Mouse (Mus musculus): ENCODE measurements at regions not wholly inside any gene's neighbourhood (a gene's known extent, or its start where the extent isn't known, plus 50 kb on each side); places are given as distances from the start of the nearest gene placed in this dataset.

DNA sequence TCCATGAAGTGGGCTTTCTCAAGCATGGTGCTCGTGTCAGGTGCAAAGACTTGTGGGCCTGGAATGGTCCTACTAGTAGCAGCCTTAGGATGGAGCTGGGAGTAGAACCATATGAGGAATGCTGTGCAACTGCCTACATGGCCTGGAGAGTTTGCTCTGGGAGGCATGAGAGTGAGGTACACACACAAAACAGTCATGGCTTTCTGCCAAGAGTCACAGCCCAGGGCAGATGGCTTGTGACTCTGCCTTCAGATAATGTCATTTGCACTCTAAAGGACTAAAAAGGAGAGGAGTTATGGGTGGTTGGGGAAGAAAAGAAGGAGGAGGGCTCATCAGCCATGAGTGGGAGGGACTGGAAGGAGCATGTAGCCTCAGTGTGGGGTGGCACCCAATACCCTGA, 263.1 kb downstream of the Cbln1 start:
- Histone ChIP-seq H3K36me3 (ENCODE audit: control insufficient read depth, insufficient read depth, low read length) (no peaks in the 10 kb centered on the region), H3K4me3 (ENCODE audit: insufficient read depth, low read depth, low read length) (no peak overlapping the region), H3K27ac (ENCODE audit: insufficient read depth, low read depth, low read length) (no peak overlapping the region), H3K4me1 (ENCODE audit: control insufficient read depth, insufficient read depth, low read length) (no peaks in the 10 kb centered on the region), H3K27me3 (replicated peaks; ENCODE audit: control insufficient read depth, insufficient read depth, low read length) (no peaks in the 10 kb centered on the region)
- WGBS = 89% methylated on average over 1 of the region's 1 CpGs
- no peak for DNase-seq
- no peak for TF ChIP-seq CTCF (conservative IDR thresholded peaks at IDR 0.05; ENCODE audit: insufficient read depth, insufficient read length, low read depth, low read length)
- no peak for TF ChIP-seq POLR2A (IDR thresholded peaks at IDR 0.05; ENCODE audit: low read depth, low read length)

DNA sequence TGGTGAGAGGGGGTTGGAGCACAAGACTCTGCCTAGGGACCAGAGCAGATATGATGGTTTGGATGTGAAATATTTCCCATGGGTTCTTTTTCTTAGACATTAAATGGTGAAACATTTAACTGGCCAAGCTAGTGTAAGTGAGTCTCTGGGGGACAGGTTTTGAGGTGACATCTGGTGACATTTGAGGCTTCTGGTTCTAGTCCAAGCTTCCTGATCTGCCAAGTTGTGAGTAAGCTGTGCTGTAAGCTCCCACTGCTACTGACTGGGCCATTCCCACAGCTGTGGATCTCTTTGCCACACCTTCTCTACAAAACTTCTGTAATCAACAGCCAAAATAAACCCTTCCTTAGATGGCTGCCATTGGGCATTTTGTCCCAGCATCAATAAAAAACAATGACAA, 264.4 kb downstream of the Cbln1 start:
- no peak for TF ChIP-seq POLR2A (IDR thresholded peaks at IDR 0.05; ENCODE audit: low read depth, low read length)
- no peak for TF ChIP-seq CTCF (conservative IDR thresholded peaks at IDR 0.05; ENCODE audit: insufficient read depth, insufficient read length, low read depth, low read length)
- Histone ChIP-seq H3K27me3 (replicated peaks; ENCODE audit: control insufficient read depth, insufficient read depth, low read length) (no peaks in the 10 kb centered on the region), H3K36me3 (ENCODE audit: control insufficient read depth, insufficient read depth, low read length) (no peaks in the 10 kb centered on the region), H3K27ac (ENCODE audit: insufficient read depth, low read depth, low read length) (no peak overlapping the region), H3K4me1 (ENCODE audit: control insufficient read depth, insufficient read depth, low read length) (no peaks in the 10 kb centered on the region), H3K4me3 (ENCODE audit: insufficient read depth, low read depth, low read length) (no peak overlapping the region)
- DNase-seq = no peak

GRCm38 (mm10) chr8:87202639-87203160, 269.7 kb downstream of the Cbln1 start:
- no peaks in the 10 kb centered on the region for H3K36me3 ChIP-seq (ENCODE audit: control insufficient read depth, insufficient read depth, low read length)
- TF ChIP-seq CTCF (conservative IDR thresholded peaks at IDR 0.05; ENCODE audit: insufficient read depth, insufficient read length, low read depth, low read length) = no peak
- no peak for TF ChIP-seq POLR2A (IDR thresholded peaks at IDR 0.05; ENCODE audit: low read depth, low read length)
- no peaks in the 10 kb centered on the region for H3K27me3 ChIP-seq (replicated peaks; ENCODE audit: control insufficient read depth, insufficient read depth, low read length)
- H3K27ac ChIP-seq (ENCODE audit: insufficient read depth, low read depth, low read length) = no peak overlapping the region
- H3K4me1 ChIP-seq (ENCODE audit: control insufficient read depth, insufficient read depth, low read length) = no peaks in the 10 kb centered on the region
- no peak for DNase-seq
- 78% methylated on average over 7 of the region's 7 CpGs for WGBS
- H3K4me3 ChIP-seq (ENCODE audit: insufficient read depth, low read depth, low read length) = no peak overlapping the region

GRCm38 (mm10) chr8:87199461-87200131, 272.8 kb downstream of the Cbln1 start:
- TF ChIP-seq CTCF (conservative IDR thresholded peaks at IDR 0.05; ENCODE audit: insufficient read depth, insufficient read length, low read depth, low read length) (no peak), POLR2A (IDR thresholded peaks at IDR 0.05; ENCODE audit: low read depth, low read length) (no peak)
- Histone ChIP-seq H3K36me3 (ENCODE audit: control insufficient read depth, insufficient read depth, low read length) (no peaks in the 10 kb centered on the region), H3K4me1 (ENCODE audit: control insufficient read depth, insufficient read depth, low read length) (no peaks in the 10 kb centered on the region), H3K4me3 (ENCODE audit: insufficient read depth, low read depth, low read length) (no peak overlapping the region), H3K27ac (ENCODE audit: insufficient read depth, low read depth, low read length) (no peak overlapping the region), H3K27me3 (replicated peaks; ENCODE audit: control insufficient read depth, insufficient read depth, low read length) (no peaks in the 10 kb centered on the region)
- 12% methylated on average over 8 of the region's 8 CpGs for WGBS
- no peak for DNase-seq

GRCm38 (mm10) chr8:87197867-87198536, 274.4 kb downstream of the Cbln1 start:
- Histone ChIP-seq H3K4me3 (ENCODE audit: insufficient read depth, low read depth, low read length) (no peak overlapping the region), H3K4me1 (ENCODE audit: control insufficient read depth, insufficient read depth, low read length) (no peaks in the 10 kb centered on the region), H3K36me3 (ENCODE audit: control insufficient read depth, insufficient read depth, low read length) (no peaks in the 10 kb centered on the region), H3K27me3 (replicated peaks; ENCODE audit: control insufficient read depth, insufficient read depth, low read length) (no peaks in the 10 kb centered on the region), H3K27ac (ENCODE audit: insufficient read depth, low read depth, low read length) (no peak overlapping the region)
- no peak for DNase-seq
- WGBS = 34% methylated on average over 8 of the region's 8 CpGs
- no peak for TF ChIP-seq CTCF (conservative IDR thresholded peaks at IDR 0.05; ENCODE audit: insufficient read depth, insufficient read length, low read depth, low read length)
- no peak for TF ChIP-seq POLR2A (IDR thresholded peaks at IDR 0.05; ENCODE audit: low read depth, low read length)

DNA sequence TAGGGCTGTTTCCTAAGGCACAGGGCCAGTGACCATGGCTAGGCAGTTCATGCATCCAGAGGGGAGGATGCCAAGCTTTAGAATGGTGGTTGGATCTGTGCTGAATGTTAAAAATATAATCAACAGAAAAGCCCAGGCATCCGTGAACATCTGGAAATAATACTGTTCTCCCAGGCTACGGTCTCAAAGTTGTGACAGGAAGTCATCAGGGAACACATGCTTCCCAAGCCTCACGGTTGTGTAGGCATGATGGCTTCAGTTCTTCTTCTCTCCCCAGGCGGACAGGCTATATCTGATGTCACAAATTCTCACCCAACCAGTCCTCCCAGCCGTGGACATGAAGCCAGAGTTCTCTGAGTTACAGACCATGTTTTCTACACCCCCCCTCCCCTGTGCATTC, 275.4 kb downstream of the Cbln1 start:
- no peaks in the 10 kb centered on the region for H3K27me3 ChIP-seq (replicated peaks; ENCODE audit: control insufficient read depth, insufficient read depth, low read length)
- TF ChIP-seq POLR2A (IDR thresholded peaks at IDR 0.05; ENCODE audit: low read depth, low read length) = no peak
- no peak for TF ChIP-seq CTCF (conservative IDR thresholded peaks at IDR 0.05; ENCODE audit: insufficient read depth, insufficient read length, low read depth, low read length)
- H3K4me3 ChIP-seq (ENCODE audit: insufficient read depth, low read depth, low read length) = no peak overlapping the region
- no peak for DNase-seq
- no peaks in the 10 kb centered on the region for H3K36me3 ChIP-seq (ENCODE audit: control insufficient read depth, insufficient read depth, low read length)
- H3K27ac ChIP-seq (ENCODE audit: insufficient read depth, low read depth, low read length) = no peak overlapping the region
- no peaks in the 10 kb centered on the region for H3K4me1 ChIP-seq (ENCODE audit: control insufficient read depth, insufficient read depth, low read length)
- WGBS = 53% methylated on average over 5 of the region's 5 CpGs

DNA sequence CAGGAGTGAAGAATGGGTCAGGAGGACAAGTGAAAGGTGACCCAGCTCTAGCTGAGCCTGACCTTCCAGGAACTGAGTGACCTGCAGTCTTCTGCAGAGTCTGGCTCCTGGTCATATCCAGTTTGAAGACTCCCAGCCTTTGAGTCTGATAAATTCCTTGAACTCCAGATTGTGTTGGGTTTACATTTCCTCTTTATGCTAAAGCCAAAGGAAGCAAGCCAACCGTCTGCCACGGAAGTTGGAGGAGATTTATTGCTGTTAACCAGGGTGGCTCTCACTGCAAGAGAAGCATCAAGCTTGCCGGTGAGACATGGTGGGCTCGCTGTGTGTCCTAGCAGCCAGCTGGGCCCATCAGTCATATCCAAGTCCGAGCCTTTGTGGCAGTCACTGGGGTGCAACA, 276.4 kb downstream of the Cbln1 start:
- Histone ChIP-seq H3K4me1 (ENCODE audit: control insufficient read depth, insufficient read depth, low read length) (no peaks in the 10 kb centered on the region), H3K27me3 (replicated peaks; ENCODE audit: control insufficient read depth, insufficient read depth, low read length) (no peaks in the 10 kb centered on the region), H3K4me3 (ENCODE audit: insufficient read depth, low read depth, low read length) (no peak overlapping the region), H3K27ac (ENCODE audit: insufficient read depth, low read depth, low read length) (no peak overlapping the region), H3K36me3 (ENCODE audit: control insufficient read depth, insufficient read depth, low read length) (no peaks in the 10 kb centered on the region)
- DNase-seq = no peak
- TF ChIP-seq POLR2A (IDR thresholded peaks at IDR 0.05; ENCODE audit: low read depth, low read length) = no peak
- no peak for TF ChIP-seq CTCF (conservative IDR thresholded peaks at IDR 0.05; ENCODE audit: insufficient read depth, insufficient read length, low read depth, low read length)
- WGBS = 25% methylated on average over 5 of the region's 5 CpGs
